Mouse (Mus musculus): Measurements from ENCODE around the gene Kpna4.
A peak's percentile ranks its signal among the peaks of the same experiment; 100 is the strongest.

The Kpna4 gene

DNA sequence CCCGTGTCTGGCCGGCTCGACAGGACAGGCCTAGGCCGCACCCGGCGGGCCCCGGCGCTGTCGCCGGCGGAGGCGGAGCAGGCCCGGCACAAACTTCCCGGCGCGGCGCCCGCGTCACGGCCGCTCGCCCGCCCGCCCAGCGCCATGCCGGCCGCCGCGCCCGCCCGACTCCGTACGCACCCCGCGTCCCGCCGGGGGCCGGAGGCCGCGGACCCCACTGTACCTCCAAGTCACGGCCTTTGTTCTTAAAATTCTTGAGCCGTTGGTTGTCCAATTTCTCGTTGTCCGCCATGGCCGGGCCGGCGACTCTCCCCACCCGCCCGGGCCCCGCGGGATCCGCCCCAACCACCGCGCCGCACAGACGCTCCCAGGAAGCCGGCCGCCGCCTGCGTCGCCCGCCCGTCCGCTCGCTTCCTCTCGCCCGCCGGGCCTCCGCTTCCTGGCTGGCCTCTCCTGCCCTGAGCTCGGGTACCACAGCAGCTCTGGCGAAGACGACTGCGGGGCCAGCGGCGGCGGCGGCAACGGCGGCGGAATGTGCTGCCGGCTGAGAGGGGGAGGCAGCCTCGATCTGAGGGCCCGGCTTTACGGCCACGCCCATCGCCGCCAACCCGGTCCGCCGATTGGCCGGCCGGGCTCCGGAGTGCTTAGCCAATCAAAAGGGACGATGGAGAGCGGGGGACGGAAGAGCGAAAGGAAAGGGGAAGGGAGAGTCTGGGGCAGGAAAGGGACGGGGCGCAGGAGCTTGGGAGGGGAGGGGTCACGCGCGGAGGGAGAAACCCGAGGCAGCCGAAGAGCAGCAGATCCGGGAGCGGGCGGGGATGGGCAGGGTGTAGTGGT is at the start of gene Kpna4:
Gene Kpna4 (minus strand): TSS at position 605 of the 837 bp plus-strand sequence.
- DNase-seq = peak; percentile 91

DNA sequence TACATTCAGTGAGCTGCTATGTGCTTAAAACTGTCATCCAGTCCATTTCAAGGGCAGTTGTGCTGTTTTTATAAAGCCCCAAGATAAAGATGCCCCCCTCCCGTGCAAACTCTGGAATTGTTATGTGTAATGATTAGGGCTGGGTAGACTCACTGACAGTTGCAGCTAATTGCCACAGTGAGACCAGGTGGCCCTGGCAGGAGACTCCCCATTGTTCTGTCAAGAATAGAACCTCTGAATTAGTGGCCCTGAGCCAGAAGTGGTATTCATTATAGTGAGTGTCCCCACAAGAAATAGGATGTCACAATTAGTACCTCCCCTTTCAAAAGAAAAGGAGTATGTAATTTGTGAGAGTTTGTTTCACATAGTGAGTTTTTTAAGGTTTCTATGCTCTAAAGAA is 48.3 kb upstream of the Kpna4 start:
- DNase-seq = peak; percentile 45

DNA sequence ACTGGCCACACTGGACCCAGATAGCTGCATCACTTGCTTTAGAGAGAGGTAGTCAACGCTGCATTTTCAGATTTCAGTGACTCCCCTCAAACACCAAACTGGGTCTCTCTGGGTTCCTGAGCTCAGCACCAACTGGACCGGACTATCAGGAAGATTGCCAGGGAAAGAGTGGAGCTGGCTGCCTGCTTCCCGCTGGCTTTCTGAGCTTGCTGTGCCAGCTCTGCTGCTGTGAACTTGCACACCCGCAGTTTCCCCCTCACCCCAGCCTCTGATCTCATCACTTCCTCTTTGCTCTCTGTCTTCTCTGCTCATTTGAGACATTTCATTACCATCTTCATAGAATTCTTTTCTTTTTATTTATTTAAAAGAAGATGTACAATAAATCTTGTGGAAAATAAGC is 44.2 kb upstream of the Kpna4 start:
- DNase-seq = peak; percentile 54

DNA sequence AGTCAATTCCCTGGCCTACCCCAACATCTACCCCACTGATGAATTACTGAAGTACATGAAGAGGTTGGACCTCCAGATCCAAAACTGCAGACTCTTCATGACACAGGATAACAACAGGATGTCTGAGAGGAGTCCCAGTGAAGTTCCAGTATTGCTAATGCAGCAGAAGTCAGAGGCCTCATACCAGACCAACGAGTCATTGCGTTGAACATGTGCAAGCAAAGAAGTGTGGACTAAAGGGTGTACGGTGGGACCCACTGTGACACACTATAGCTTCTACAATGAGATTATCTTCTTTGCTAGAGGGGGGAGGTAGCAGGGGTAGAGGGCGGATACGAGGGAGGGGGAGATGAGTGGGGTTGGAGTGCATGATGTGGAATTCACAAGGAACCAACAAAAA is 42.9 kb upstream of the Kpna4 start:
- no peak for DNase-seq

DNA sequence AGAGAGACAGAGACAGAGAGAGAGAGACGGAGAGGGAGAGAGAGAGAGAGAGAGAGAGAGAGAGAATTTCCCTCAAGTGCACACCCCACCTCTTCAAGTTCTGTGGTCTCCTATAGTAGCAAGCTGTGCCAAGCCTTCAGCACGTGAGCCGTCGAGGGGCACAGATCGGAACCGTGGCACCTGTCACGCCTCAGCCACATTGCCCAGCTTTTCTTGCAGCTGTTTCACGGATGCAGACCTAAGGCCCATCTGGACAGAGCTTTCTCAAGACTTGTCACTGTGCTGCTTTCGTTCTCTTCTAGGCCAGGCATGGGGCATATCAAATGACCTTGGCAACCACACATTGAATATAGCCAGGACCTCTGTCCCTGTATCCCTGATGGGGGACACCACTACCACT is 41.8 kb upstream of the Kpna4 start:
- no peak for DNase-seq

DNA sequence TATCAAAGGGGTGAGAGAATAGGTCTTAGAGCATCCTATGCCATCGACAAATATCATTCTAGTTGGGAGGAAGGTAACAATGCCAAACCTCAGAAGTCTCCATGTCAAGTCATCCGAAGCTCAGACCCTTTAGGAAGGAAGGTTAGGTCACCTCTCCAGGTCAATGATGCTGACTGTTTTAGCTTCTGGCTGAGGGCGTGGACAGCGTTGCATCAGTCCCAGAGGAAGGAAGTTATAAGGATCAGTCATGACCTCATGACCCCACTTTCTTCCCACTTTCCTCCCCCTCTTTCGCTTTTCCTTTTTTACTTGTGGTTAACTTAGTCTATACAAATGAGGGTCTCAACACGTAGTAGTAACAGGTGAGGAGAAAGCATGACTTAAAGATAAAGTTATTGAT is 36.1 kb upstream of the Kpna4 start:
- no peak for DNase-seq

DNA sequence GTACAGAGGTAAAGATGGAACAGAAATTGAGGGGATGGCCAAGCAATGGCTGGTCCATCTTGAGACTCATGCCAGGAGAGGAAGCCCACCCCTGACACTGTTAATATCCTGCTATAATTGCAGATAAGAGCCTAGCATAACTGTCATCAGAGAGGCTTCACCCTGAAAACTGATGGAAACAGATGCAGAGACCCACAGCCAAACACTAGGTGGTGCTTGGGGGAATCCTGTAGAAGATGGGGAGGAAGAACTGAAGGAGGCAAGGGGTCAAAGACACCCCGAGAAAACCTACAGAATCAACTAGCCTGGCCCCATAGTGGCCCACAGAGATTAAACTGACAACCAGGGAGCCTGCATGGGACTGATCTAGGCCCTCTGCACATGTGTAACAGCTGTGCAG is 33.5 kb upstream of the Kpna4 start:
- no peak for DNase-seq

DNA sequence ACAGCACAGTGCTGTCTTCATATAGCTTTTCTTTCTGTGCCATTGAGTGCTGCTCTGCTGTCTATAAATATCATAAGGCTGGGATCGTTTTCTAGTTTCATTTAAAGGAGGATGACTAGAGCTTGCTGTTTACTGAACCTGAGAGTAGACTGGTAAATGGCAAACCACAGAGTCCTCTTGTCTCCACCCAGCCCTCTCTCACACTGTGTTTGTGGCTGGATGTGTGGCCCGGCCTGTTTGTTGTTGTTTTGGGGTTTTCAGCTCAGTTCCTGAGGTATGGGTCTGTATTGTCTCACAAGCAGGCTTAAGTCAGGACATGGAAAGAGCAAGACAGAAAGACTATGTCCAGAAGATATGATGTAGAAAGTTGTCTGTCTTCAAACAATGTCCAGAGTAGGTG is 32.6 kb upstream of the Kpna4 start:
- DNase-seq = no peak

DNA sequence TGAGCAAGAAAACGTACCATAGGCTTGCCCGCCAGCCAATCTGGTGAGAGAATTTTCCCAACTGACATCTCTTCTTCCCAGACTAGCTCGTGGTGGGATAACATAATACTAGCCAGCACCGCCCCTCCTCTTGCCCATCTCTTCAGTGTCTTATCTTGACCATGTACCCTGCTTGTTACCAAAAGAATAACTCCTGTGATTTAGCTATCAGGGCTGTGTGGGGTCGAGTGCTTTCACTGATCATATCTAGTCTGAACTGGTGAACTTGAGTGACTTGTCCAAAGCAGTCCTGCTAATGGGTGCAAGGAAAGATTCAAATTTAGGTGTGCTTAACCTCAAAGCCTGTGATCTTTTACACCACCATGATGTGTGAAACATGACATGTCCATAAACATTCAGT is 31.0 kb upstream of the Kpna4 start:
- no peak for DNase-seq

DNA sequence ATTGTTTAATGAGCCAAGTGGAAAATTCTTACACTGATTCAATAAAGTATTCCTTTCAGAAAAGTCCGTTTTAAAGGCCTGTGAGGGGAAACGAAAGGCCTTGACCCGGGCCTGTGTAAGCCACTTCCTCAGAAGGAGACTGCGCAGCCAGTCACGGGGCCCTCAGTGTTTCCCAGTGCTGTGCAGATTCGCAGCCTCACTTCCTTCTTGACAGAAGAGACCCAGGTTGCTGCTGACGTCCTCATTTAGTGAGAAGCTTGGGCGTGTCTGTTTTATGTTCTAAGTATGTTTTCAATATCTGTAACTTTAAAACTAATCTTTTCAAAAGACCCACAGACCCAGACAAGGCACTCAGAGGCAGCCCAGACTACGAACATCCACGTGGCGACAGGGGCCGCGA is 29.6 kb upstream of the Kpna4 start:
- DNase-seq = no peak

DNA sequence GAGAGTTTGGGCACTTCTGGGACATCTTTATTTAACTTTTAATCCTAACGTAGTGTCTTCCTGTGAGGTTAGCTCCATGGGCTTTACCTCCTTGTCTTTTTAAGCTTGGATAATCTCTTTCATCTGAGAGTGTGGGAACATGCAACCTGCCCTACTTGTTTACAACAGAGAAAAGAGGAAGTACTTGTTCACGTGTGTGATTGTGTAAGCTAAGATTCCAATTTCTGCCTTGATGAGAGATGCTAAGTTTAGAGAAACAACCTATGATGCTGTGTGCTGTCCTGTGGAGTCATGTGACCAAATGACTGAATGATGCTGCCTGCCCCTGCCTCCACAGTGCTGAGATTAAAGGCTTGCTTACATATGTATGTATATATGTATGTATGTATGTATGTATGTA is 27.8 kb upstream of the Kpna4 start:
- no peak for DNase-seq

DNA sequence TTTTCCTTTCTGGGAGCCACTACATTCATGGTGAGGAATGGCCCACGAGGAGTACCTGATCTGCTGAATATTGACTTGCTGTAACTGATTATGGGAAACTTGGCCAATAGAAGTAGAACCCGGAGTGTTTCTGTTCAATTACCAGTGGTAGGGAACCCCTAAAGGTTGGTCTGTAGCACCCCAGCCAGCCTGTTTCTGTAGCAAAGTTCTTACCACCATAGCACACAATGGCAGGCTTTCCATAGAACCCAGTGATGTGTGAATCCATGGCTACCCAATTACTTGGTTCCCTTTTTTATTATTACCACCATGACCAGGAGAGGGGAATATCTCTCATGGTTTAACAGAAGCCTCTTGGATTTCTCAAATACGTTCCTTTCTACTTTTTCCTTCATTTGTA is 24.0 kb upstream of the Kpna4 start:
- no peak for DNase-seq

DNA sequence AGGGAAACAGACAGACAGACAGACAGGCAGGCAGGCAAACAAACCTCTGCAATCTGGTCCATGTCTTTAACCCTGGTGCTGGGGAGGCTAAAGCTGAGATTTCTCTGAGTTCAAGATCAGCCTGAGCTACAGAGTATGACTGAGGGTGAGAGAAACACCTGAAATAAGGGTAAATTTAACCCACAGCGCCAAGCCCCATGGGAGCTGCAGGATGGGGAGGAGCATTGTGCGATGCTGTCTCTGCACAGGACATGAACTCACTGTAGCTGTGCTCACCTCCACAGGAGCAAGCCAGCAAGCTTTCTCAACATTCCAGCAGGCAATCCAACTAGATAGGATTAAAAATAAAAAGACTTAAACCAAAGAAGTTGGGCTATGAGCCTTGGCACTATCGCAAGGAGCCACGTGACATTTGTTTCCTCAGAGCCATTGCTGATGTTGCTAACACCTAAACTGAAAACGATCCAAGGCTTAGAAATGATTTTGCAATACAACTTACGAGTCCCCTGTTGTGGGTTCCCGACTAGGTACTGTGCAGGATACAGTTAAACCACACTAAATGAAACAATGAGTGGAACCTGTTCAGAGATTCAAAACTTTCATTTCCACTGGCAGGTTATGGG is 15.6 kb upstream of the Kpna4 start:
- DNase-seq = no peak

DNA sequence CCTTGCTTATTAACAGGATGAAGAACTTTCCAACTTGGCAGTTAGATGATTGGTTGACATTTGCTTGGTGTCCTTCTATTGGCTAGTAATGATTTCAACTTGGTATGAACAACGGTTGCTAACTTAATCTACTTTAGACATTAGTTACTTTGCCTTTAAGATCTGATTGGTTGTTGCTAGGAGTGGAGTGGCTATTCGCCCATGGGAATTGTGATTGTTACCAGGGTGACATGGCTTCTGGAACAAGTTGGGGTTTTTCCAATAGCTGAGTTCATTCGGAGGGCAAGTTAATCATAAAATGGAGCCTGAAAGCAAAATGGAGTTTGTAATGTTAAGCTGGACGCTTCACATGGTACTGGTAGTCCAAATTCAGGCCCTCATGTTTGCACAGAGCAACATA is 13.9 kb upstream of the Kpna4 start:
- no peak for DNase-seq

DNA sequence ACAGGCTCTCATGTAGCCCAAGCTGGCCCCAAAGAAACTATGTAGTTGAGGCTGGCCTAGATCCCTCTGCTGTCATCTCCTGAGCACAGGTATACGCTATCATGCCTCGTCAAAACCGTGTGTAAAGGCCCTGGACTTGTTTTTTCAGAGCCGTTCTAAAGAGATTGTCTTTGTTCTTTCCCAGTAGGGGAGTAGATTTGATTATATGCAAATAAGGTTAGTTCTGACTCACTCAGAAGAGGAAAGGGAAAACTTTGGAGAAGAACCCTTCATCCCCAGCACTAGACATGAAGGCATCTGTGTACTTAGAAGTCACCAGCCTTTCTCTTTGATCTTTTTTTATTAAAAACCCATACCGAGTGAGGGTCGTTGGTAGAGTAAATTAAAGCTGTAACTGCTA is 9.1 kb upstream of the Kpna4 start:
- DNase-seq = no peak

DNA sequence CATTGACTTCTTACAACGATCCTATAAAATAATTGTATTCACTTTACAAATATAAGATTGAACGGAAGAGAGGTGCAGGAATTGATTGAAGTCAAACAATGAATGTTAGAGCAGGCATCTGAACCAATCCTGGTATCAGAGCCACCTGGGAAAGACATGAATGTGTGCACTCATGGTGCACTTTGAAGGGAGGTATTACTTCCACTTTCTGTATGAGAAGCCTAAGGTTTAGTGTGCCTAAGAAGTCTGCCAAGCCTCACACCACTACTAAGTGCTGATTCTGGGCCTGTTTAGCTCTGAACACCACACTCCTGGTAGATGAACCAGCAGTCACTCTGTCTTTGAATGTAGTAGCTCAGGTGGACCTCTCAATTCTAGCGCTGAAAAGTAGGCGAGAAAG is 4.1 kb upstream of the Kpna4 start:
- DNase-seq = no peak

DNA sequence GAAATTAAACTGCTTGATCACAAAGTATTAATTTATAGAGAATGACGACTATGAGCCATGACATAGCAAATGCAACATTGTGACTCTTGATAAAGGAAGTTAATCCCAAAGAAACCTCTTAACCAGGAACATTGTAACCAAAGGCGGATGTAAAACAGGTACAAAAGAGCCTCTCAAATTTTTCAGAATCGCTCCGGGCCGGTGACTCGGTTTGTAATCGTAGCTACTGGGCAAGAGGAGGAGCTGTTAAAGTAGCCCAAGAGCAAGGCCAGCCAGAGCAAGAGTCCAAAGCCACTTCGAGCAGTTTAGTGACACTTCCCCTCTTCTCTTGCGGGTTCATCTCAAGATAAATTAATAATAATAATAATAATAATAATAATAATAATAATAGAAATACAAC is 780 bp upstream of the Kpna4 start:
- DNase-seq = no peak

DNA sequence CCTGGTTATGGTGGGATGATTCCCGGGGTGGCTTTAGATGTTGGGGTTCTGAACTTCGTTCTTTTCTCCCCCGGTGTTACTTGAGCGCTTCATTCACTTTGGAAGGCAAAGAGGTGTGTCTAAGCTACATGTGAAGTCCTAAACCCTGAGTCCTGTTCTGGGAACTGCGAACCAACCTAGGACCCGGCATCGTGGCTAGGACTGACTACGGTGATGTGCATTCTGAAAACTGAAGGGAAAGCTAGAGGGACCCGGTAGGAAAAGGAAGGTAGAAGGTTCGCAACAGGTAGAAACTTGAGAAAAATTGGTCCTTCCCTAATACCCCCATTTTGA is 399 bp upstream of the Kpna4 start:
- no peak for DNase-seq

DNA sequence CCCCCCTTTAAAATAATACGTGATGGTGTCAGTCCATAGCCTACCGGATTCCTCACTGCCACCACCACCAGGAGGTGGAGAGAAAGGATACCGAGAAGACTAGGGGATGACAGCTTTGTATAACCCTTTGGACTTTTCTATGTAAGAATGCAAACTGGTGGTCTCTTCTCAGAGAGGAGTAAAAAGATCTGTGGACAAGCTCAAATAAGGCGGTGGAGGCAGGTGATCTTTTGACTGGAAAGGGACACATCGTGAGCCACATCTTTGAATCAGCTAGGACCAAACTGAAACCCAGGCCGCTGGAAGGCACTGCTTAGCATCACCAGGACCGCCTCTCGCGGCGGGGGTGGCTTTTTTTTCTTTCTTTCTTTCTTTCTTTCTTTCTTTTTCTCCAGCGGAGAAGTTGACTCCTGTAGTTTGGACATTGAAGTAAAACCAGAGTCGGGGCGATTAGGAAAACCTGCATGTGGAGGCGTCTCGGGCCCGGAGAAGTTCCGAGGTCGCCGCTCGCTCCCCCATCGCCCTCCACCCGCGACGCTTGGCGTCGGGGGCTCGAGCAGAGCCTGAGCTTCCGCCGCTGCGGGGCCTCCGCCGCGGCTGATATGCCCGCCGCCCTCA is 913 bp downstream of the Kpna4 start:
- DNase-seq = peak; percentile 37

DNA sequence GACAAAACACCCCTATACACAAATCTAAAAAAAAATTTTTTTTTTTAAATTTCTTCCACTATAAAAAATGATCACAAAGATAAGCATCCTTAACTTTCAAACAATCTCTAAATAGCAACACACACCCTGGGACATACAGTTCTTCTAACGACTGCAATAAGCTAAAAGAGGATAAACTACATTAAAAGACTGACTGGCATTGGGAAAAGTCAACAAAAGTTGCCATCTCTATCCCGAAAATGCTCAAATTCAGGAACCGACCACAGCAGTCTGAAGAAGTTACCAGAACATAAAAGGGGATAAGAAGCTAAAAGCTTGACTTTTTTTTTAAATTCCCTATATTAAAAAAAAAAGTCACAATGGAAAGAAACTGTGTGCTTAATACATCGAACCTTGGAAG is 1.5 kb downstream of the Kpna4 start:
- DNase-seq = no peak

DNA sequence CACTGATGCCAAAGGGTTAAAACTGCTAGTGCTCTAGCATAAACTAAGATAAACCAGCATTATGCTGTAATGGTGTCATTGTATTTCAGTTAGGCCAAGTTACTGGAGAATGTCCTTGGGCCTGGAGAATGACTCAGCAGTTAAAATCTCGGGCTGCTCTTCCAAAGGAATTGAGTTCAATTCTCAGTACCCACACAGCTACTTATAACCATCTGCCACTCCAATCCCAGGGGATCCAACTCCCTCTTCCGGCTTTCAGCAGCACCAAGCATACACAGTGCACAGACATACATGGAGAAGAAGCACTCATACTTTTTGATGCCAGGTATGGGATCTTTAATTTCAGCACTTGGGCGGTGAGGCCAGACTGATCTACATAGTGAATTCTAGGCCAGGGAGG is 8.1 kb downstream of the Kpna4 start:
- peak; percentile 35 for DNase-seq

DNA sequence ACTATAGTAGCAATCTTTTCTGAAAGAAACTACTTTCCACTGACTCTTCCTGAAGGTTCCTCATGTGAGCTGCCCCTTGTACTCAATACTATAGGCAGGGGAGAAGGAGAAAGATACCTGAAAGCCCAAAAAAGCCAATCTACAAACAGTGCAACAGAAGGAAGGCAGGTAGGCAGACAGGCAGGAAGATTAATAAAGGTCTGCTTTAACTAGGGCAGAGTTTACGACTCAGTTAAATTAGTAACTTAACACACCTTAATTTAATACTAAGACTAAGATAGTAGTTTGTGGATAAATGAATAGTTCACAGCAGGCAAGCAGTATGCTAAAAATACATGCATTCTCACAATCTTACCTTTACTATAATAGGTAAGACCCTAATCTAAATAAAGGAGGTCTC is 12.2 kb downstream of the Kpna4 start:
- DNase-seq = no peak

DNA sequence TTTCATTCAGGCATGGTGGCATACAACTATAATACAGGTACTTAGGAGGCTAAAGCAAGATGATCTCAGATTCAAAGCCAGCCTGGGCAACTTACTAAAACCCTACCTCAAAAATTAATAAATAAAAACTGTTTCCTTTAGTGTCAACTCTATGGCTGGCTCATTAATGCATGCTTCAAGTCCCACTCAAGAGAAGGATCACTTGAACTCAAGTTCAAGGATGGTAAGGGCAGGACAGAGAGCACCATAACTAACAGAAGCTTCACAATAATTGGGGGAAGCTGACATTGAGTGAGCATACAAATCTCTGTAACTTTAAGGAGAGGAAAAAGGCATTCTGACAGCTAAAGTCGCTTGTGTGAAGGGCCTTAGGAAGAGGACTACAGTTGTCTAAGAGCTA is 13.0 kb downstream of the Kpna4 start:
- no peak for DNase-seq

DNA sequence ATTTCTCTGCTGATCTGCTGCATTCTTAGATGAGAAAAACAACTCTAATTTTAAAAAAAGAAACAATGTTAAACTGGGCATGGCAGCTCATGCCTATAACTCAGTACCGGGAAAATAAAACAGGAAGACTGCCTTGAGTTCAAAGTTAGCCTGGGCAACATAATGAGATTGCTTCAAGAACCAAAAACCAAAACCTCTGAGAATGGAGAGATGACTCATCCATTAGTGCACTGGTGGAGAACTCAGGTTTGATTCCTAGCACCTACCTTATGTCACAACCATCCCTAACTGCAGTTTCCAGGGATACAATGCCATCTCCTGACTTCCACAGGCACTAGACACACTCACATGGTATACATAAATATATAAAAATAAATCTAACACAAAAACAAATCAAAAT is 17.8 kb downstream of the Kpna4 start:
- DNase-seq = no peak

DNA sequence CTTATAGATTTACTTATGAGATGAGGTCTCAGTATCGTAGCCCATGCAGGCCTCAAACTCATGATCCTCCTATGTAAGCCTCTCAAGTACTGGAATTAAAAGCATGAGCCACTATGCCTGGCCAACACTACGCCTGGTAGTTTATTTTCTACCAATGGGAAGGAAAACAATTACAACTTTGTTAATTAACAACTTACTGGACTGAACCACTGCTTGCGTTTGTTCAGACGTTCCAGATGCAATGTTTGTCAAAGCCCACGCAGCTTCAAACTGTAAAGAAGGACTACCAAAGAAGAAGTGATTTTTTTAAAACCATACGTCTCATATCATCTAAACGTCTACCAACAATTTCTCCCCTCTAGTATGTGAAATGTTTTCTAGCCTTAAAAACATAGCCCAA is 32.5 kb downstream of the Kpna4 start:
- DNase-seq = no peak
